Mouse (Mus musculus): ENCODE measurements around the gene Fbp1.
"Not testable (repeated sequence)": the region's sequence is repeated elsewhere in the genome, so short reads cannot be mapped to it uniquely, and the experiment has no call there.

The Fbp1 gene

GRCm38 (mm10) chr13:62854666-62855065 is 33.4 kb downstream of the Fbp1 start:
- peak; percentile 59 to 71 for DNase-seq (ENCODE audit: low spot score in 2 of 2)

- no peak for DNase-seq (ENCODE audit: low spot score in 2 of 2)
Observed at GRCm38 (mm10) chr13:62833341-62833740, 54.7 kb downstream of the Fbp1 start.

- no peak for DNase-seq (ENCODE audit: low spot score in 2 of 2)
Observed at GRCm38 (mm10) chr13:62832239-62832638, 55.8 kb downstream of the Fbp1 start.

- DNase-seq (ENCODE audit: low spot score in 2 of 2) = not testable (repeated sequence)
Observed at GRCm38 (mm10) chr13:62815705-62816104, 72.4 kb downstream of the Fbp1 start.

All from frontal cortex, postnatal 36 days (tissue).